Mouse (Mus musculus): Measurements from ENCODE around the gene Cdcp1.

Gene Cdcp1

GRCm38 (mm10) chr9:123213371-123213770 is 2.5 kb downstream of the Cdcp1 start:
- no peak for DNase-seq (ENCODE audit: low spot score in 2 of 2)

GRCm38 (mm10) chr9:123207895-123208294 is 7.9 kb downstream of the Cdcp1 start:
- no peak for DNase-seq (ENCODE audit: low spot score in 2 of 2)

- DNase-seq (ENCODE audit: low spot score in 2 of 2): no peak
Observed at GRCm38 (mm10) chr9:123206948-123207347, 8.9 kb downstream of the Cdcp1 start.

- DNase-seq (ENCODE audit: low spot score in 2 of 2): no peak
Observed at GRCm38 (mm10) chr9:123206526-123206925, 9.3 kb downstream of the Cdcp1 start.

- DNase-seq (ENCODE audit: low spot score in 2 of 2): no peak
Observed at GRCm38 (mm10) chr9:123200116-123200515, 15.7 kb downstream of the Cdcp1 start.

- no peak for DNase-seq (ENCODE audit: low spot score in 2 of 2)
Observed at GRCm38 (mm10) chr9:123188271-123188670, 27.6 kb downstream of the Cdcp1 start.

- no peak for DNase-seq (ENCODE audit: low spot score in 2 of 2)
Observed at GRCm38 (mm10) chr9:123187589-123187988, 28.2 kb downstream of the Cdcp1 start.

GRCm38 (mm10) chr9:123186151-123186550 is 29.7 kb downstream of the Cdcp1 start:
- DNase-seq (ENCODE audit: low spot score in 2 of 2): no peak

GRCm38 (mm10) chr9:123185546-123185945 is 30.3 kb downstream of the Cdcp1 start:
- no peak for DNase-seq (ENCODE audit: low spot score in 2 of 2)

- no peak for DNase-seq (ENCODE audit: low spot score in 2 of 2)
Observed at GRCm38 (mm10) chr9:123183226-123183625, 32.6 kb downstream of the Cdcp1 start.

- DNase-seq (ENCODE audit: low spot score in 2 of 2): no peak
Observed at GRCm38 (mm10) chr9:123180003-123180402, 35.8 kb downstream of the Cdcp1 start.

GRCm38 (mm10) chr9:123177380-123178048 is 38.3 kb downstream of the Cdcp1 start:
- no peak for DNase-seq (ENCODE audit: low spot score in 2 of 2)

GRCm38 (mm10) chr9:123174356-123174755 is 41.5 kb downstream of the Cdcp1 start:
- no peak for DNase-seq (ENCODE audit: low spot score in 2 of 2)

- no peak for DNase-seq (ENCODE audit: low spot score in 2 of 2)
Observed at GRCm38 (mm10) chr9:123173760-123174159, 42.1 kb downstream of the Cdcp1 start.

GRCm38 (mm10) chr9:123165781-123166443 is 49.9 kb downstream of the Cdcp1 start:
- no peak for DNase-seq (ENCODE audit: low spot score in 2 of 2)

- DNase-seq (ENCODE audit: low spot score in 2 of 2): no peak
Observed at GRCm38 (mm10) chr9:123162985-123163694, 52.7 kb downstream of the Cdcp1 start.

- no peak for DNase-seq (ENCODE audit: low spot score in 2 of 2)
Observed at GRCm38 (mm10) chr9:123161792-123162191, 54.0 kb downstream of the Cdcp1 start.

GRCm38 (mm10) chr9:123159330-123159729 is 56.5 kb downstream of the Cdcp1 start:
- peak; percentile 48 to 79 for DNase-seq (ENCODE audit: low spot score in 2 of 2)

GRCm38 (mm10) chr9:123158125-123158836 is 57.6 kb downstream of the Cdcp1 start:
- DNase-seq (ENCODE audit: low spot score in 2 of 2): peak in 1 of 2 experiments; percentile 23

GRCm38 (mm10) chr9:123157699-123158098 is 58.1 kb downstream of the Cdcp1 start:
- no peak for DNase-seq (ENCODE audit: low spot score in 2 of 2)

- no peak for DNase-seq (ENCODE audit: low spot score in 2 of 2)
Observed at GRCm38 (mm10) chr9:123156910-123157361, 58.9 kb downstream of the Cdcp1 start.

GRCm38 (mm10) chr9:123153121-123153520 is 62.7 kb downstream of the Cdcp1 start:
- DNase-seq (ENCODE audit: low spot score in 2 of 2): no peak
